Mouse (Mus musculus) midbrain, postnatal 0 days (tissue): ENCODE results near the gene Ptbp1. TPM values are rescaled to one million over a fixed set of nuclear protein-coding genes. Genes with fewer than 3 reads are reported as not detected.
"Not testable (repeated sequence)": the region's sequence is repeated elsewhere in the genome, so short reads cannot be mapped to it uniquely, and the experiment has no call there.

Experiments used
- ATAC-seq: fragments of 200-750 bp; cut with Nextera tagmentation; 2 replicates; pipeline ENCODE4 v1.8.0; 2017; ENCODE audit warnings: moderate number of reproducible peaks, mild to moderate bottlenecking, moderate TSS enrichment, moderate library complexity; ENCODE audit not compliant: low FRiP score
- DNase-seq: peaks from one replicate; pipeline ENCODE4 v3.0.0-alpha.2; 2015; ENCODE audit warnings: low spot score
- H3K27ac ChIP-seq: fragments of 300-500 bp; sonication (generic); 2 replicates; pipeline ENCODE4 v1.5.1; 2014; ENCODE audit warnings: low read depth, mild to moderate bottlenecking, low read length, mixed read lengths
- H3K27me3 ChIP-seq: fragments of 300-500 bp; sonication (generic); 2 replicates; pipeline ENCODE4 v1.6.1; 2014; ENCODE audit warnings: low read length, control low read depth, mixed read lengths; ENCODE audit not compliant: insufficient read depth
- H3K36me3 ChIP-seq: fragments of 300-500 bp; sonication (generic); 2 replicates; pipeline ENCODE4 v1.6.1; 2014; ENCODE audit warnings: low read length, control low read depth, mixed read lengths; ENCODE audit not compliant: insufficient read depth
- H3K4me1 ChIP-seq: fragments of 300-500 bp; sonication (generic); 2 replicates; pipeline ENCODE4 v1.6.1; 2014; ENCODE audit warnings: mild to moderate bottlenecking, control low read depth, antibody characterized with exemption, low read length, mixed read lengths; ENCODE audit not compliant: insufficient read depth
- H3K4me2 ChIP-seq: fragments of 300-500 bp; sonication (generic); 2 replicates; pipeline ENCODE4 v1.6.1; 2014; ENCODE audit warnings: low read depth, mild to moderate bottlenecking, low read length, mixed read lengths; ENCODE audit not compliant: poor library complexity, severe bottlenecking
- H3K4me3 ChIP-seq: fragments of 300-500 bp; sonication (generic); 2 replicates; pipeline ENCODE4 v1.5.1; 2014; ENCODE audit warnings: low read depth, mild to moderate bottlenecking, low read length, moderate library complexity
- H3K9ac ChIP-seq: fragments of 300-500 bp; sonication (generic); replicated peaks from 2 replicates; pipeline ENCODE4 v1.6.1; 2014; ENCODE audit warnings: mild to moderate bottlenecking, low read length, moderate library complexity, mixed read lengths; ENCODE audit not compliant: poor library complexity, severe bottlenecking
- H3K9me3 ChIP-seq: fragments of 300-500 bp; sonication (generic); 2 replicates; pipeline ENCODE4 v1.6.1; 2016; ENCODE audit warnings: low read length, control low read depth
- CTCF ChIP-seq: IDR thresholded peaks from 2 replicates; pipeline ENCODE4 v1.5.1; 2016; ENCODE audit warnings: antibody characterized with exemption, mild to moderate bottlenecking
- WGBS: fragments of 180-500 bp; shearing (Covaris S2); extraction: QIAGEN DNeasy Blood & Tissue Kit; methylation state at CpG from one replicate; pipeline ENCODE4 v1.1.7; 2014; 5-methylcytosine and 5-hydroxymethylcytosine counted together
- polyA plus RNA-seq: library from polyadenylated mRNA; unstranded; fragments of >200 nt; fragmentation: Nextera tagmentation; extraction: Ambion mirVana; gene quantifications from 2 replicates; pipeline ENCODE4 v1.2.1, GENCODE M21; 2015
- total RNA-seq: library from RNA; depleted of rRNA; stranded (reverse); fragments of >200 nt; gene quantifications from 2 replicates; pipeline ENCODE4 v1.2.3, GENCODE M21; 2014

Ptbp1 gene
- total and polyA plus RNA-seq, 2 experiments from 2014 or later: 49.7 to 114 TPM

- Histone ChIP-seq H3K9me3 (no peaks in the 10 kb centered on the region), H3K27me3 (no peaks in the 10 kb centered on the region), H3K36me3 (0 out of 2 replicates have a peak, but pooled peaks cover 2% of the 10 kb centered on the region), H3K4me3 (no peak overlapping the region), H3K9ac (no peak overlapping the region), H3K4me1 (no peaks in the 10 kb centered on the region), H3K4me2 (no peak overlapping the region), H3K27ac (no peak overlapping the region)
- DNase-seq (no peak), ATAC-seq (no peak)
- TF ChIP-seq CTCF: no peak
- WGBS: 80% methylated on average over 2 of the region's 2 CpGs
Observed at GRCm38 (mm10) chr10:79889386-79889785, 35.2 kb downstream of the Ptbp1 start.

- no peak for ATAC-seq
- no peak for DNase-seq
- Histone ChIP-seq H3K27me3 (no peaks in the 10 kb centered on the region), H3K9ac (no peak within 1 kb of the TSS), H3K4me2 (no peak within 1 kb of the TSS), H3K4me1 (no peaks in the 10 kb centered on the region), H3K27ac (no peak within 1 kb of the TSS), H3K4me3 (no peak within 1 kb of the TSS), H3K9me3 (no peaks in the 10 kb centered on the region), H3K36me3 (peaks cover 10% of the 10 kb centered on the region; the same call in 1 of the 2 replicates)
- WGBS: 33% methylated on average over 5 of the region's 5 CpGs
- no peak for TF ChIP-seq CTCF
Observed at GRCm38 (mm10) chr10:79890670-79891069, 36.4 kb downstream of the Ptbp1 start, which contains the start of gene Cfd. Cfd (plus strand) TSS chr10:79890853.

- TF ChIP-seq CTCF: peak; percentile 82
- H3K27me3 ChIP-seq, H3K9me3 ChIP-seq, H3K4me1 ChIP-seq, H3K27ac ChIP-seq, H3K4me2 ChIP-seq, H3K9ac ChIP-seq, H3K4me3 ChIP-seq: not testable (repeated sequence)
- DNase-seq: peak; percentile 70
- 0 out of 2 replicates have a peak, but pooled peaks have one; percentile 55 for ATAC-seq
- WGBS: 47% methylated on average over 22 of the region's 22 CpGs
- H3K36me3 ChIP-seq: peaks cover 28% of the 10 kb centered on the region
Observed at GRCm38 (mm10) chr10:79892451-79893118, 38.4 kb downstream of the Ptbp1 start.

GRCm38 (mm10) chr10:79896306-79896705 lies 42.1 kb downstream of the Ptbp1 start:
- no peak for ATAC-seq
- Histone ChIP-seq H3K27ac (no peak overlapping the region), H3K36me3 (peaks cover 31% of the 10 kb centered on the region), H3K9ac (no peak overlapping the region), H3K4me1 (no peaks in the 10 kb centered on the region), H3K9me3 (no peaks in the 10 kb centered on the region), H3K27me3 (no peaks in the 10 kb centered on the region), H3K4me3 (no peak overlapping the region), H3K4me2 (no peak overlapping the region)
- no peak for DNase-seq
- 85% methylated on average over 15 of the region's 16 CpGs for WGBS
- TF ChIP-seq CTCF: no peak

GRCm38 (mm10) chr10:79896814-79897213 lies 42.6 kb downstream of the Ptbp1 start:
- no peak for DNase-seq
- peaks cover 31% of the 10 kb centered on the region for H3K36me3 ChIP-seq
- no peaks in the 10 kb centered on the region for H3K4me1 ChIP-seq
- 93% methylated on average over 13 of the region's 13 CpGs for WGBS
- ATAC-seq: no peak
- H3K27ac ChIP-seq: no peak overlapping the region
- no peak for TF ChIP-seq CTCF
- H3K4me3 ChIP-seq: no peak overlapping the region
- no peaks in the 10 kb centered on the region for H3K9me3 ChIP-seq
- no peaks in the 10 kb centered on the region for H3K27me3 ChIP-seq
- H3K9ac ChIP-seq: no peak overlapping the region
- H3K4me2 ChIP-seq: no peak overlapping the region

- DNase-seq: no peak
- no peaks in the 10 kb centered on the region for H3K4me1 ChIP-seq
- no peak overlapping the region for H3K27ac ChIP-seq
- no peak overlapping the region for H3K4me2 ChIP-seq
- H3K36me3 ChIP-seq: peaks cover 35% of the 10 kb centered on the region
- no peak for ATAC-seq
- 56% methylated on average over 20 of the region's 20 CpGs for WGBS
- no peak overlapping the region for H3K4me3 ChIP-seq
- H3K27me3 ChIP-seq: no peaks in the 10 kb centered on the region
- H3K9ac ChIP-seq: no peak overlapping the region
- H3K9me3 ChIP-seq: no peaks in the 10 kb centered on the region
- no peak for TF ChIP-seq CTCF
Observed at GRCm38 (mm10) chr10:79897316-79898245, 43.4 kb downstream of the Ptbp1 start.
